Mouse (Mus musculus) CH12.LX (cell line): ENCODE measurements around the gene Fam214b. TPM values are rescaled to one million over a fixed set of nuclear protein-coding genes. Genes with fewer than 3 reads are reported as not detected.

Source experiments
- DNase-seq: peaks from one replicate; pipeline ENCODE4 v3.0.0-alpha.2; 2013; ENCODE audit errors: extremely low read depth
- H3K27ac ChIP-seq: 2 replicates; pipeline ENCODE4 v1.5.1; 2012; ENCODE audit warnings: low read depth, mild to moderate bottlenecking, control low read depth, moderate library complexity; ENCODE audit not compliant: insufficient read depth
- H3K27me3 ChIP-seq: replicated peaks from 2 replicates; pipeline ENCODE3; 2012; ENCODE audit warnings: inconsistent platforms
- H3K36me3 ChIP-seq, 2 experiments: replicated peaks in 1 of 2; 2 replicates each; pipeline versions ENCODE3 to v1.6.1; 2012; ENCODE audit warnings: inconsistent platforms in 1 of 2, low read length in 1 of 2, mild to moderate bottlenecking in 1 of 2, mixed read lengths in 1 of 2, moderate library complexity in 1 of 2; ENCODE audit not compliant: control insufficient read depth in 1 of 2, insufficient read depth in 1 of 2
- H3K4me1 ChIP-seq, 2 experiments: 2 replicates each; pipeline ENCODE4 v1.6.1; 2012; ENCODE audit warnings: inconsistent platforms in 1 of 2, moderate library complexity in 1 of 2; ENCODE audit not compliant: insufficient read depth in 2 of 2, control insufficient read depth in 1 of 2
- H3K4me2 ChIP-seq: 2 replicates; pipeline ENCODE4 v1.6.1; 2012; ENCODE audit warnings: low read depth, mild to moderate bottlenecking, control low read depth; ENCODE audit not compliant: poor library complexity, insufficient read depth, severe bottlenecking
- H3K4me3 ChIP-seq, 3 experiments: fragments of 150-350 bp in 1 of 3; sonication (generic) in 1 of 3; replicated peaks in 1 of 3; 2 replicates each; pipeline versions ENCODE3 to v1.5.1; 2011 to 2012; ENCODE audit warnings: low read depth in 2 of 3, low read length in 2 of 3, mild to moderate bottlenecking in 2 of 3, moderate library complexity in 2 of 3, control low read depth in 1 of 3, improper control_type of control experiment in 1 of 3, inconsistent platforms in 1 of 3, mixed read lengths in 1 of 3; ENCODE audit not compliant: poor library complexity in 1 of 3
- H3K79me2 ChIP-seq: replicated peaks from 2 replicates; pipeline ENCODE4 v1.6.1; 2012; ENCODE audit warnings: mild to moderate bottlenecking, moderate library complexity; ENCODE audit not compliant: control insufficient read depth, poor library complexity, insufficient read depth, severe bottlenecking; ENCODE audit errors: extremely low read depth
- H3K9ac ChIP-seq: 2 replicates; pipeline ENCODE4 v1.6.1; 2012; ENCODE audit warnings: low read depth, mild to moderate bottlenecking, control low read depth, moderate library complexity; ENCODE audit not compliant: insufficient read depth
- H3K9me3 ChIP-seq: replicated peaks from 2 replicates; pipeline ENCODE3; 2012; ENCODE audit warnings: low read length, inconsistent platforms, mixed read lengths
- BHLHE40 ChIP-seq: IDR thresholded peaks from 2 replicates; pipeline ENCODE4 v1.6.1; 2011; ENCODE audit warnings: mild to moderate bottlenecking, low read depth, low read length, improper control_type of control experiment
- CHD1 ChIP-seq: IDR thresholded peaks from 2 replicates; pipeline ENCODE4 v1.6.1; 2012; ENCODE audit warnings: low read depth, low read length, improper control_type of control experiment, inconsistent platforms
- CHD2 ChIP-seq: IDR thresholded peaks from 2 replicates; pipeline ENCODE4 v1.6.1; 2011; ENCODE audit warnings: low read length, improper control_type of control experiment
- CTCF ChIP-seq, 2 experiments: IDR thresholded peaks in 1 of 2; conservative IDR thresholded peaks in 1 of 2; 2 replicates each; pipeline ENCODE4 v1.5.1; 2011 to 2012; ENCODE audit warnings: low read depth in 2 of 2, low read length in 2 of 2, improper control_type of control experiment in 1 of 2, inconsistent platforms in 1 of 2, mild to moderate bottlenecking in 1 of 2, moderate library complexity in 1 of 2
- EP300 ChIP-seq: IDR thresholded peaks from 2 replicates; pipeline ENCODE4 v1.6.1; 2011; ENCODE audit warnings: low read length, improper control_type of control experiment
- HCFC1 ChIP-seq: IDR thresholded peaks from 2 replicates; pipeline ENCODE4 v1.6.1; 2012; ENCODE audit warnings: low read depth, mild to moderate bottlenecking, inconsistent platforms, low read length, improper control_type of control experiment
- IRF4 ChIP-seq: IDR thresholded peaks from 2 replicates; pipeline ENCODE4 v1.6.1; 2014; ENCODE audit warnings: low read depth, mild to moderate bottlenecking, inconsistent platforms, low read length, improper control_type of control experiment
- JUND ChIP-seq: conservative IDR thresholded peaks from 2 replicates; pipeline ENCODE4 v1.6.1; 2011; ENCODE audit warnings: low read depth, low read length, improper control_type of control experiment
- KAT2A ChIP-seq: IDR thresholded peaks from 2 replicates; pipeline ENCODE4 v1.6.1; 2012; ENCODE audit warnings: low read length, improper control_type of control experiment, inconsistent platforms; ENCODE audit not compliant: insufficient replicate concordance
- MAFK ChIP-seq: IDR thresholded peaks from 2 replicates; pipeline ENCODE4 v1.6.1; 2011; ENCODE audit warnings: low read length, improper control_type of control experiment; ENCODE audit not compliant: insufficient replicate concordance
- MAX ChIP-seq: IDR thresholded peaks from 2 replicates; pipeline ENCODE4 v1.6.1; 2011; ENCODE audit warnings: low read length, improper control_type of control experiment
- MAZ ChIP-seq: IDR thresholded peaks from 2 replicates; pipeline ENCODE4 v1.6.1; 2012; ENCODE audit warnings: low read depth, mild to moderate bottlenecking, inconsistent platforms, low read length, improper control_type of control experiment, moderate library complexity
- MEF2A ChIP-seq: IDR thresholded peaks from 2 replicates; pipeline ENCODE4 v1.6.1; 2014; ENCODE audit warnings: low read depth, mild to moderate bottlenecking, inconsistent platforms, low read length, improper control_type of control experiment, borderline replicate concordance
- MXI1 ChIP-seq: IDR thresholded peaks from 2 replicates; pipeline ENCODE4 v1.6.1; 2011; ENCODE audit warnings: mild to moderate bottlenecking, low read depth, low read length, improper control_type of control experiment
- POLR2AphosphoS2 ChIP-seq: IDR thresholded peaks from 2 replicates; pipeline ENCODE4 v1.6.1; 2011; ENCODE audit warnings: low read depth, low read length, improper control_type of control experiment
- RAD21 ChIP-seq: IDR thresholded peaks from 2 replicates; pipeline ENCODE4 v1.6.1; 2011; ENCODE audit warnings: low read depth, mild to moderate bottlenecking, low read length, improper control_type of control experiment, moderate library complexity
- RCOR1 ChIP-seq: conservative IDR thresholded peaks from 2 replicates; pipeline ENCODE4 v1.6.1; 2012; ENCODE audit warnings: low read depth, mild to moderate bottlenecking, inconsistent platforms, low read length, improper control_type of control experiment
- TCF12 ChIP-seq: IDR thresholded peaks from 2 replicates; pipeline ENCODE4 v1.6.1; 2014; ENCODE audit warnings: low read depth, mild to moderate bottlenecking, inconsistent platforms, low read length, improper control_type of control experiment
- UBTF ChIP-seq: IDR thresholded peaks from 2 replicates; pipeline ENCODE4 v1.6.1; 2012; ENCODE audit warnings: low read depth, mild to moderate bottlenecking, inconsistent platforms, low read length, improper control_type of control experiment, moderate library complexity
- USF2 ChIP-seq: conservative IDR thresholded peaks from 2 replicates; pipeline ENCODE4 v1.6.1; 2011; ENCODE audit warnings: low read depth, low read length, improper control_type of control experiment
- ZC3H11A ChIP-seq: IDR thresholded peaks from 2 replicates; pipeline ENCODE4 v1.6.1; 2012; ENCODE audit warnings: low read depth, mild to moderate bottlenecking, inconsistent platforms, low read length, improper control_type of control experiment
- ZKSCAN1 ChIP-seq: IDR thresholded peaks from 2 replicates; pipeline ENCODE4 v1.6.1; 2012; ENCODE audit warnings: low read depth, inconsistent platforms, low read length, improper control_type of control experiment, borderline replicate concordance
- ZMIZ1 ChIP-seq: IDR thresholded peaks from 2 replicates; pipeline ENCODE4 v1.6.1; 2012; ENCODE audit warnings: low read depth, mild to moderate bottlenecking, inconsistent platforms, low read length, improper control_type of control experiment
- ZNF384 ChIP-seq: IDR thresholded peaks from 2 replicates; pipeline ENCODE4 v1.6.1; 2012; ENCODE audit warnings: low read depth, low read length, improper control_type of control experiment, inconsistent platforms
- dilution Hi-C: fragments of 300-500 bp; cut with MboI; formaldehyde crosslinking; loops from 2 replicates; pipeline ENCODE4 v1.14.3; 2020; ENCODE audit warnings: low sequenced_read_pairs; ENCODE audit not compliant: extremely low pct_unique_long_range_greater_than_20kb, extremely low pct_ligation_motif_present
- in situ Hi-C: fragments of 300-500 bp; cut with MboI; formaldehyde crosslinking; loops from 3 replicates; pipeline ENCODE4 v1.14.3; 2019; ENCODE audit warnings: low sequenced_read_pairs, low pct_ligation_motif_present, low pct_unique_long_range_greater_than_20kb, mixed read lengths
- polyA plus RNA-seq: library from polyadenylated mRNA; unstranded; fragments of >175 nt; gene quantifications from 2 replicates; pipeline ENCODE4 v1.2.1, GENCODE M21; 2012; ENCODE audit warnings: low read depth; ENCODE audit not compliant: insufficient read length
- total RNA-seq, 2 experiments: library from RNA; depleted of rRNA; stranded (reverse); fragments of 300-350 nt in 1 of 2; fragments of >200 nt in 1 of 2; gene quantifications; 2 replicates each; pipeline ENCODE4 v1.2.3; 2012 to 2014

Gene Fam214b
- total and polyA plus RNA-seq, 3 experiments = 1.7 to 4.7 (median 3.3) TPM

- no peak for DNase-seq
- Histone ChIP-seq H3K4me2 (no peak overlapping the region), H3K79me2 (no peaks in the 10 kb centered on the region), H3K36me3 (no peaks in the 10 kb centered on the region), H3K9ac (no peak overlapping the region), H3K27ac (no peak overlapping the region), H3K4me1 (peaks cover 11 to 40% of the 10 kb centered on the region in 2 experiments), H3K9me3 (no peaks in the 10 kb centered on the region), H3K27me3 (no peaks in the 10 kb centered on the region), H3K4me3 (no peak overlapping the region)
- TF ChIP-seq IRF4 (no peak), RAD21 (no peak), JUND (no peak), BHLHE40 (no peak), USF2 (no peak), CHD2 (no peak), MEF2A (no peak), MAZ (no peak), MXI1 (no peak), MAFK (no peak), ZNF384 (no peak), ZKSCAN1 (no peak), RCOR1 (no peak), TCF12 (no peak), HCFC1 (no peak), CHD1 (no peak), EP300 (no peak), KAT2A (no peak), MAX (no peak)
- dilution Hi-C loops = no loop called here
- in situ Hi-C loops = no loop called here
These were observed 587 bp upstream of the Fam214b start for GRCm38 (mm10) chr4:43046607-43047006.

DNA sequence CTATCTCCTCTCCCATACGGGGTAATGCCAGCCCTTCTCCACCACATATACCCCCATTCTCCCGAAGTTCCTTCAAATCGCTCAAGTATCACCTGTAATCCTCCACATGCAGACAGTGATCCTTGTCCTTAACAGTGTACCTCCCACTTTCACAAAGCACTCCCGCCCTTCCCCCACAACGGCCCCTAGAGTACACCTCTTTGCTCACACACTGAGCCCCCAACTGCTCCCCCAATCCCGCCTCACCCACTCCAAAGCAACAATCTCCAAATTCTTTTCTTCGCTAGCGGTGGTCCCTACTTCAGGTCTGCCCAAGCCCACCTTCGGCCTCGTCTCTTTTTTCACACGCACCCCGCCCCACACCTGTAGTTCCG, 748 bp downstream of the Fam214b start:
- in situ Hi-C loops = no loop called here

More for the DNA sequence above, 748 bp downstream of the Fam214b start:
- TF ChIP-seq MAFK (no peak), POLR2AphosphoS2 (no peak), MXI1 (no peak), USF2 (no peak), CHD1 (no peak), KAT2A (no peak), ZMIZ1 (no peak), CHD2 (no peak), EP300 (no peak), CTCF (conservative IDR thresholded peaks at IDR 0.05 in 1 of 2, IDR thresholded peaks at IDR 0.05 in 1 of 2; ENCODE audit: low read depth in 2 of 2, low read length in 2 of 2) (no peak), ZC3H11A (no peak), MAX (no peak), RAD21 (no peak), UBTF (no peak)
- Histone ChIP-seq H3K9ac (no peak overlapping the region), H3K36me3 (no peaks in the 10 kb centered on the region), H3K9me3 (no peaks in the 10 kb centered on the region), H3K4me3 (peak overlapping the region; percentile 50 to 59 (median 57)), H3K27me3 (no peaks in the 10 kb centered on the region), H3K79me2 (no peaks in the 10 kb centered on the region), H3K4me1 (peaks cover 14 to 53% of the 10 kb centered on the region in 2 experiments), H3K4me2 (peak overlapping the region; percentile 87), H3K27ac (peak overlapping the region; percentile 70; the same call in 1 of the 2 replicates)
- no peak for DNase-seq
- dilution Hi-C loops = no loop called here
